In the genomic region with DNA sequence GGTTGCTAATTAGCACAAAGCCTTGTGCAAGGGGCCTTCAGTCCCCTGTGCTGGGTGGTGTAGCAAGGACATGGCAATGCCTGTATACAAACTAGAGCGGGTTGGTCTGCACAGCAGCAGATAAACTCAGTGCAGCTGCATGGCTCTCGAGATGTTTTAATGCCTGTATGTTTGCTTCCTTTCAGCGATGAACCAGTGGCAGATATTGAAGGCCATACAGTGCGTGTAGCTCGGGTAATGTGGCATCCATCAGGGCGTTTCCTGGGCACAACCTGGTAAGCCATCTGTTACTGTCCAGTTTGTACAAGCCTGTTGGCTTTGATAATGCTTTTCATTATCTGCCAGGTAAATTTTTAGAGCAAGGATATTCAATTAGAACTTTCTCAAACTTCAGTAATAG, we compare ENCODE assay signal across 28 mouse cellular contexts. TPM values are rescaled to one million over a fixed set of nuclear protein-coding genes. Genes with fewer than 3 reads are reported as not detected.
A peak's percentile ranks its signal among the peaks of the same experiment; 100 is the strongest.
DNase-seq lines count a peak whose midpoint lies in the region; ATAC-seq and TF ChIP-seq lines count a peak whose summit lies in the region.
"Had no signal": no experiment of that assay in that cellular context is flagged by ENCODE, and none has a peak within 500 bp of the region (broad histone marks: within the 10 kb centered on the region; RNA-seq: fewer than 3 reads in every experiment).

No protein-coding gene starts in this region.

- no peak for TF ChIP-seq CTCF in cerebellum, adult 2 months (IDR thresholded peaks at IDR 0.05; ENCODE audit: borderline replicate concordance, insufficient read depth, low read depth, low read length)

- no peak for TF ChIP-seq POLR2A in cerebellum, adult 2 months (IDR thresholded peaks at IDR 0.05; ENCODE audit: borderline replicate concordance, insufficient read depth, low read length)

- H3K4me1 ChIP-seq in cerebellum, adult 2 months (ENCODE audit: control insufficient read depth, insufficient read depth, low read length): peaks cover 11% of the 10 kb centered on the region; the same call in 1 of the 2 replicates
- H3K4me1 ChIP-seq: forebrain, embryonic 10.5 days; forebrain, embryonic 13.5 days; heart, embryonic 12.5 days; heart, embryonic 15.5 days had no signal

- H3K27me3 ChIP-seq in cerebellum, adult 2 months (ENCODE audit: control insufficient read depth, insufficient read depth, low read length): no peaks in the 10 kb centered on the region
- H3K27me3 ChIP-seq: forebrain, embryonic 13.5 days; heart, embryonic 12.5 days; heart, embryonic 15.5 days had no signal

- no peak for DNase-seq in cerebellum, postnatal 4 days (ENCODE audit: low spot score in 2 of 2)
- DNase-seq in brain, adult 2 months (ENCODE audit: low read depth, low spot score): peak; percentile 85
- peak; percentile 61 to 82 for DNase-seq in cerebellum, adult 2 months
- DNase-seq in cerebellum, adult 9-11 months: peak; percentile 75
- no peak for DNase-seq in gastrocnemius, postnatal 14 days
- no peak for DNase-seq in thymus, postnatal 14 days
- DNase-seq in right cerebral cortex, postnatal 10 days (ENCODE audit: low spot score in 2 of 2): no peak
- DNase-seq: adrenal gland, adult 8-10 months; adrenal gland, postnatal 25 days; gastrocnemius, adult 2 months; gastrocnemius, postnatal 25 days; heart, adult 18-20 months; heart, postnatal 10 days; heart, postnatal 36 days; kidney, adult 18-20 months had no signal

- peak overlapping the region; percentile 95 for H3K27ac ChIP-seq in cerebellum, adult 2 months (ENCODE audit: insufficient read depth, low read length)
- H3K27ac ChIP-seq: forebrain, embryonic 10.5 days; forebrain, embryonic 13.5 days; gastrocnemius, adult 2 months; heart, embryonic 15.5 days; hindbrain, embryonic 14.5 days; hindbrain, postnatal 0 days had no signal

- ATAC-seq in cerebellum, adult (ENCODE audit: insufficient number of reproducible peaks, low FRiP score, low TSS enrichment): peak; percentile 82
- ATAC-seq: activated CD4-positive, CD25-positive, alpha-beta regulatory T cell, adult 4 months; forebrain, embryonic 13.5 days; hindbrain, postnatal 0 days; inflammation-experienced regulatory T-cells, adult 6 months; intestine, embryonic 16.5 days had no signal

- no peak overlapping the region for H3K4me3 ChIP-seq in cerebellum, adult 2 months (replicated peaks; ENCODE audit: insufficient read depth, low read depth, low read length)
- H3K4me3 ChIP-seq: forebrain, embryonic 10.5 days; forebrain, embryonic 13.5 days; gastrocnemius, adult 2 months; heart, embryonic 12.5 days; heart, embryonic 15.5 days had no signal

- intact Hi-C loops in gastrocnemius, postnatal 14 days (cut with DNase I; ENCODE audit: low total_unique reads): no loop called here

- WGBS in cerebellum, adult 2 months: 25% methylated on average over 6 of the region's 6 CpGs

RNA-seq across cellular contexts. Expression of a gene that starts 10.5 kb away (rescaled TPM):
- polyA plus RNA-seq in cerebellum, adult 2 months (2012; rRNA removed): 20.4 and 21.2 TPM in 2 replicates
- total RNA-seq in gastrocnemius, postnatal 14 days (2021): 10 to 100 TPM; 13.7 to 13.8 TPM

RNA-seq across cellular contexts. Expression of a gene that starts 10.6 kb away (rescaled TPM):
- 55.0 and 65.8 TPM in 2 replicates for polyA plus RNA-seq in cerebellum, adult 2 months (2012; rRNA removed)
- 10 to 100 TPM; 40.5 to 46.3 TPM for total RNA-seq in gastrocnemius, postnatal 14 days (2021)

RNA-seq across cellular contexts. Expression of a gene that starts 16.0 kb away (rescaled TPM):
- polyA plus RNA-seq in cerebellum, adult 2 months (2012; rRNA removed): 0.07 TPM in 1 of 2 replicates, not detected in the other
- total RNA-seq in gastrocnemius, postnatal 14 days (2021): not detected
- total RNA-seq: adrenal gland, postnatal 25 days; gastrocnemius, adult 2 months; gastrocnemius, postnatal 25 days; heart, adult 18-20 months; heart, postnatal 10 days; heart, postnatal 36 days had no signal
- polyA plus RNA-seq: embryonic facial prominence, embryonic 11.5 days; forebrain, embryonic 13.5 days; forebrain, embryonic 16.5 days; heart, embryonic 12.5 days; heart, embryonic 15.5 days; hindbrain, embryonic 11.5 days; hindbrain, embryonic 14.5 days; inflammation-experienced regulatory T-cells, adult 6 months; intestine, embryonic 16.5 days had no signal

RNA-seq across cellular contexts. Expression of a gene that starts 51.6 kb away (rescaled TPM):
- polyA plus RNA-seq in cerebellum, adult 2 months (2012; rRNA removed): 3.1 and 3.9 TPM in 2 replicates
- under 1 TPM; 0.31 to 0.37 TPM for total RNA-seq in gastrocnemius, postnatal 14 days (2021)
- total RNA-seq: gastrocnemius, postnatal 25 days had no signal

RNA-seq across cellular contexts. Expression of a gene that starts 58.6 kb away (rescaled TPM):
- 20.8 and 24.1 TPM in 2 replicates for polyA plus RNA-seq in cerebellum, adult 2 months (2012; rRNA removed)
- total RNA-seq in gastrocnemius, postnatal 14 days (2021): 10 to 100 TPM; 12.2 to 13.3 TPM

Comparison
In these comparisons a context has a peak if more than half of its experiments do, and no peak if none do; other contexts are left out.
1. DNase-seq: peak in brain, adult 2 months (single experiment), cerebellum, adult 2 months (2 of 2) and cerebellum, adult 9-11 months (single experiment); none in cerebellum, postnatal 4 days (0 of 2), gastrocnemius, postnatal 14 days (single experiment), thymus, postnatal 14 days (single experiment) and right cerebral cortex, postnatal 10 days (0 of 2).